Mouse (Mus musculus): Measurements from ENCODE around the gene Scamp5.
A peak's percentile ranks its signal among the peaks of the same experiment; 100 is the strongest.
"Not testable (repeated sequence)": the region's sequence is repeated elsewhere in the genome, so short reads cannot be mapped to it uniquely, and the experiment has no call there.

Scamp5 gene

GRCm38 (mm10) chr9:57452624-57453462 lies 15.0 kb downstream of the Scamp5 start:
- DNase-seq (ENCODE audit: low read depth): no peak

GRCm38 (mm10) chr9:57449715-57450114 lies 18.1 kb downstream of the Scamp5 start:
- DNase-seq (ENCODE audit: low read depth): no peak

- no peak for DNase-seq (ENCODE audit: low read depth)
These were observed 27.2 kb downstream of the Scamp5 start for GRCm38 (mm10) chr9:57440620-57441019.

- DNase-seq (ENCODE audit: low read depth): peak; percentile 94
These were observed 28.2 kb downstream of the Scamp5 start, which contains the start of gene Ppcdc for GRCm38 (mm10) chr9:57439522-57440295. Ppcdc (minus strand) TSS chr9:57440124.

GRCm38 (mm10) chr9:57439083-57439482 lies 28.8 kb downstream of the Scamp5 start:
- DNase-seq (ENCODE audit: low read depth): no peak

GRCm38 (mm10) chr9:57437896-57438614 lies 29.8 kb downstream of the Scamp5 start:
- no peak for DNase-seq (ENCODE audit: low read depth)

GRCm38 (mm10) chr9:57436166-57436565 lies 31.7 kb downstream of the Scamp5 start:
- DNase-seq (ENCODE audit: low read depth): no peak

GRCm38 (mm10) chr9:57434405-57435165 lies 33.3 kb downstream of the Scamp5 start:
- DNase-seq (ENCODE audit: low read depth): no peak

GRCm38 (mm10) chr9:57433097-57434032 lies 34.5 kb downstream of the Scamp5 start:
- DNase-seq (ENCODE audit: low read depth): peak; percentile 74

GRCm38 (mm10) chr9:57432480-57432879 lies 35.4 kb downstream of the Scamp5 start:
- DNase-seq (ENCODE audit: low read depth): no peak

GRCm38 (mm10) chr9:57431202-57431601 lies 36.7 kb downstream of the Scamp5 start:
- no peak for DNase-seq (ENCODE audit: low read depth)

GRCm38 (mm10) chr9:57428391-57428790 lies 39.5 kb downstream of the Scamp5 start:
- no peak for DNase-seq (ENCODE audit: low read depth)

GRCm38 (mm10) chr9:57427937-57428336 lies 39.9 kb downstream of the Scamp5 start:
- DNase-seq (ENCODE audit: low read depth): no peak

- not testable (repeated sequence) for DNase-seq (ENCODE audit: low read depth)
These were observed 40.7 kb downstream of the Scamp5 start for GRCm38 (mm10) chr9:57427123-57427522.

- DNase-seq (ENCODE audit: low read depth): no peak
These were observed 42.7 kb downstream of the Scamp5 start for GRCm38 (mm10) chr9:57425116-57425515.

GRCm38 (mm10) chr9:57424066-57424465 lies 43.8 kb downstream of the Scamp5 start:
- DNase-seq (ENCODE audit: low read depth): no peak

- DNase-seq (ENCODE audit: low read depth): no peak
These were observed 46.2 kb downstream of the Scamp5 start for GRCm38 (mm10) chr9:57421688-57422111.

- peak; percentile 85 for DNase-seq (ENCODE audit: low read depth)
These were observed 46.7 kb downstream of the Scamp5 start for GRCm38 (mm10) chr9:57421121-57421571.

- DNase-seq (ENCODE audit: low read depth): no peak
These were observed 47.3 kb downstream of the Scamp5 start for GRCm38 (mm10) chr9:57420321-57421120.

All from c-Kit-positive CD71-negative TER-119-negative erythroid progenitor cells, embryonic 14.5 days (primary cell).